Mouse (Mus musculus) cerebellum, adult 2 months (tissue): ENCODE measurements around the gene Naa20.

ENCODE experiments used
- CTCF ChIP-seq: fragments of 200-500 bp; IDR thresholded peaks from 2 replicates; pipeline ENCODE4 v1.5.1; 2011; ENCODE audit warnings: low read depth, mild to moderate bottlenecking, control low read depth, low read length, moderate library complexity, borderline replicate concordance; ENCODE audit not compliant: insufficient read depth
- POLR2A ChIP-seq: fragments of 200-500 bp; IDR thresholded peaks from 2 replicates; pipeline ENCODE4 v1.6.1; 2011; ENCODE audit warnings: low read length, control low read depth, borderline replicate concordance; ENCODE audit not compliant: insufficient read depth

- TF ChIP-seq CTCF (no peak), POLR2A (no peak)
These were observed 42.4 kb upstream of the Naa20 start for GRCm38 (mm10) chr2:145859442-145859931.
